Mouse (Mus musculus) megakaryocyte-erythroid progenitor cell, adult 5-6 weeks (primary cell): ENCODE results near the gene Krt83. TPM values are rescaled to one million over a fixed set of nuclear protein-coding genes. Genes with fewer than 3 reads are reported as not detected.
"Not testable (repeated sequence)": the region's sequence is repeated elsewhere in the genome, so short reads cannot be mapped to it uniquely, and the experiment has no call there.

Experiments
- ATAC-seq: replicated peaks from 2 replicates; pipeline ENCODE4 v1.8.0; 2016; ENCODE audit warnings: mild to moderate bottlenecking, inconsistent platforms; ENCODE audit not compliant: severe bottlenecking, poor library complexity, low FRiP score, low TSS enrichment
- total RNA-seq, 2 experiments: library from RNA; stranded (forward) in 1 of 2; stranded (reverse) in 1 of 2; fragments of 200-1000, 215-1000 nt in 1 of 2; fragments of >200 nt in 1 of 2; fragmentation: Nextera tagmentation in 1 of 2; gene quantifications; 2 replicates each; pipeline ENCODE4 v1.2.3; 2014 to 2017

Krt83 gene
- total RNA-seq (2014; fragmentation: Nextera tagmentation) (not detected in 2 replicates), total RNA-seq (2017) (not detected in 2 replicates)

- no peak for ATAC-seq
These were observed at the start of gene Krt83 for GRCm38 (mm10) chr15:101491431-101491830. Gene Krt83, minus strand, starts transcription at chr15:101491512.

- no peak for ATAC-seq
These were observed 47.2 kb upstream of the Krt83 start for GRCm38 (mm10) chr15:101538580-101538900.

- ATAC-seq = no peak
These were observed 46.7 kb upstream of the Krt83 start for GRCm38 (mm10) chr15:101537864-101538579.

- ATAC-seq = no peak
These were observed 44.9 kb upstream of the Krt83 start for GRCm38 (mm10) chr15:101536054-101536850.

- ATAC-seq = no peak
These were observed 41.4 kb upstream of the Krt83 start, which contains the start of gene Krt84 for GRCm38 (mm10) chr15:101532720-101533119. Gene Krt84, minus strand, starts transcription at chr15:101532820.

- ATAC-seq = no peak
These were observed 31.4 kb upstream of the Krt83 start for GRCm38 (mm10) chr15:101522556-101523232.

- no peak for ATAC-seq
These were observed 28.5 kb upstream of the Krt83 start for GRCm38 (mm10) chr15:101519792-101520191.

- ATAC-seq = not testable (repeated sequence)
These were observed 25.8 kb upstream of the Krt83 start, which contains the start of gene Gm49425 for GRCm38 (mm10) chr15:101517161-101517560. Gene Gm49425, minus strand, starts transcription at chr15:101517261.

GRCm38 (mm10) chr15:101508247-101508646 lies 16.9 kb upstream of the Krt83 start:
- no peak for ATAC-seq

GRCm38 (mm10) chr15:101506896-101507758 lies 15.8 kb upstream of the Krt83 start:
- no peak for ATAC-seq

- ATAC-seq = no peak
These were observed 5.9 kb upstream of the Krt83 start for GRCm38 (mm10) chr15:101497181-101497580.

- ATAC-seq = no peak
These were observed 4.0 kb upstream of the Krt83 start for GRCm38 (mm10) chr15:101495266-101495665.

GRCm38 (mm10) chr15:101494203-101494602 lies 2.9 kb upstream of the Krt83 start:
- ATAC-seq = no peak

GRCm38 (mm10) chr15:101493713-101494112 lies 2.4 kb upstream of the Krt83 start:
- ATAC-seq = no peak

GRCm38 (mm10) chr15:101492718-101493117 lies 1.4 kb upstream of the Krt83 start:
- no peak for ATAC-seq

- no peak for ATAC-seq
These were observed 5.2 kb downstream of the Krt83 start for GRCm38 (mm10) chr15:101485911-101486635.

GRCm38 (mm10) chr15:101484939-101485338 lies 6.4 kb downstream of the Krt83 start:
- ATAC-seq = no peak

- ATAC-seq = no peak
These were observed 7.7 kb downstream of the Krt83 start for GRCm38 (mm10) chr15:101483646-101484045.

- ATAC-seq = no peak
These were observed 9.3 kb downstream of the Krt83 start for GRCm38 (mm10) chr15:101482056-101482455.
